In genomic region chr16:18587847-18588737, GRCm38 (mm10) we compare ENCODE assay signal across 10 mouse cellular contexts. TPM values are rescaled to one million over a fixed set of nuclear protein-coding genes. Genes with fewer than 3 reads are reported as not detected.
DNase-seq lines count a peak whose midpoint lies in the region; ATAC-seq lines count a peak whose summit lies in the region.
"Had no signal": no experiment of that assay in that cellular context is flagged by ENCODE, and none has a peak within 500 bp of the region (broad histone marks: within the 10 kb centered on the region; RNA-seq: fewer than 3 reads in every experiment).

No protein-coding gene starts in this region.

- H3K4me1 ChIP-seq in hindbrain, embryonic 15.5 days (replicated peaks): peaks cover 40% of the 10 kb centered on the region

- no peak for ATAC-seq in hindbrain, embryonic 15.5 days (ENCODE audit: low FRiP score, low read depth)

- H3K9me3 ChIP-seq in hindbrain, embryonic 15.5 days: no peaks in the 10 kb centered on the region

- peak overlapping the region; percentile 12 for H3K4me3 ChIP-seq in hindbrain, embryonic 15.5 days

- H3K27ac ChIP-seq in hindbrain, embryonic 15.5 days (replicated peaks): no peak overlapping the region

- peak; percentile 9 for DNase-seq in kidney, adult 18-20 months
- DNase-seq in kidney, adult 9 months: no peak
- DNase-seq in embryo, embryonic 9.5 days (ENCODE audit: extremely low spot score): peak; percentile 63
- peak; percentile 73 for DNase-seq in neural tube, embryonic 10.5 days (ENCODE audit: extremely low spot score, low spot score)
- no peak for DNase-seq in adrenal gland, postnatal 25 days
- DNase-seq in urinary bladder, adult 2 months (ENCODE audit: low spot score): no peak
- DNase-seq in cerebellum, postnatal 36 days: no peak
- DNase-seq: cerebellum, adult 8-10 months; kidney, adult 11 months had no signal

- 1% methylated on average over 41 of the region's 57 CpGs for WGBS in hindbrain, embryonic 15.5 days

- peak overlapping the region; percentile 39 for H3K4me2 ChIP-seq in hindbrain, embryonic 15.5 days

- no peak overlapping the region for H3K9ac ChIP-seq in hindbrain, embryonic 15.5 days

- peaks cover 88% of the 10 kb centered on the region for H3K27me3 ChIP-seq in hindbrain, embryonic 15.5 days

- no peaks in the 10 kb centered on the region for H3K36me3 ChIP-seq in hindbrain, embryonic 15.5 days

RNA-seq across cellular contexts. Expression of gene Tbx1, which starts 2.4 kb away (rescaled TPM):
- polyA plus RNA-seq in hindbrain, embryonic 15.5 days (2015; fragmentation: Nextera tagmentation; extraction: Ambion mirVana): 1.1 and 1.2 TPM in 2 replicates
- 0.52 TPM in 1 of 2 replicates, not detected in the other for total RNA-seq in adrenal gland, postnatal 25 days (2021)
- 2.0 and 4.1 TPM in 2 replicates for polyA plus RNA-seq in urinary bladder, adult 2 months (2012; rRNA removed)

RNA-seq across cellular contexts. Expression of gene Gp1bb, which starts 34.1 kb away (rescaled TPM):
- 11.8 and 14.8 TPM in 2 replicates for polyA plus RNA-seq in hindbrain, embryonic 15.5 days (2015; fragmentation: Nextera tagmentation; extraction: Ambion mirVana)
- not detected in 2 replicates for total RNA-seq in adrenal gland, postnatal 25 days (2021)
- 0.55 and 0.59 TPM in 2 replicates for polyA plus RNA-seq in urinary bladder, adult 2 months (2012; rRNA removed)

RNA-seq across cellular contexts. Expression of gene Gm49601, which starts 38.1 kb away (rescaled TPM):
- 14.8 and 18.8 TPM in 2 replicates for polyA plus RNA-seq in hindbrain, embryonic 15.5 days (2015; fragmentation: Nextera tagmentation; extraction: Ambion mirVana)
- total RNA-seq in adrenal gland, postnatal 25 days (2021): 2.8 and 5.5 TPM in 2 replicates
- polyA plus RNA-seq in urinary bladder, adult 2 months (2012; rRNA removed): 11.8 and 15.0 TPM in 2 replicates

RNA-seq across cellular contexts. Expression of gene Sept5, which starts 41.7 kb away (rescaled TPM):
- polyA plus RNA-seq in hindbrain, embryonic 15.5 days (2015; fragmentation: Nextera tagmentation; extraction: Ambion mirVana): 192 and 212 TPM in 2 replicates
- total RNA-seq in adrenal gland, postnatal 25 days (2021): 8.4 and 11.4 TPM in 2 replicates
- 44.7 and 46.4 TPM in 2 replicates for polyA plus RNA-seq in urinary bladder, adult 2 months (2012; rRNA removed)

Comparison
In these comparisons a context has a peak if more than half of its experiments do, and no peak if none do; other contexts are left out.
1. DNase-seq: peak in kidney, adult 18-20 months (single experiment), embryo, embryonic 9.5 days (single experiment) and neural tube, embryonic 10.5 days (single experiment); none in kidney, adult 9 months (single experiment), adrenal gland, postnatal 25 days (single experiment), urinary bladder, adult 2 months (single experiment) and cerebellum, postnatal 36 days (0 of 2).